Mouse (Mus musculus): ENCODE data around the gene Gm47985. TPM values are rescaled to one million over a fixed set of nuclear protein-coding genes. Genes with fewer than 3 reads are reported as not detected.

Gene Gm47985
- total and polyA plus RNA-seq, 3 experiments = not detected

- H3K4me2 ChIP-seq (ENCODE audit: insufficient read depth, low read depth, poor library complexity, severe bottlenecking) = peak overlapping the region; percentile 53
- peaks cover 0 to 26% of the 10 kb centered on the region in 2 experiments; a peak in 3 of 4 replicates for H3K4me1 ChIP-seq (ENCODE audit: control insufficient read depth in 1 of 2, insufficient read depth in 2 of 2)
- peak overlapping the region; percentile 10 for H3K9ac ChIP-seq (ENCODE audit: insufficient read depth, low read depth)
- peak; percentile 51 for DNase-seq (ENCODE audit: extremely low read depth)
- H3K79me2 ChIP-seq (replicated peaks; ENCODE audit: control insufficient read depth, extremely low read depth, insufficient read depth, poor library complexity, severe bottlenecking) = no peaks in the 10 kb centered on the region
- in situ Hi-C loops (cut with MboI; ENCODE audit: low pct_ligation_motif_present, low pct_unique_long_range_greater_than_20kb, low sequenced_read_pairs) (no loop called here), dilution Hi-C loops (cut with MboI; ENCODE audit: extremely low pct_ligation_motif_present, extremely low pct_unique_long_range_greater_than_20kb, low sequenced_read_pairs) (no loop called here)
- no peaks in the 10 kb centered on the region for H3K36me3 ChIP-seq (replicated peaks in 1 of 2; ENCODE audit: control insufficient read depth in 1 of 2, insufficient read depth in 1 of 2, low read length in 1 of 2)
- H3K27me3 ChIP-seq (replicated peaks) = no peaks in the 10 kb centered on the region
- H3K4me3 ChIP-seq (replicated peaks in 1 of 3; ENCODE audit: low read depth in 2 of 3, low read length in 2 of 3, poor library complexity in 1 of 3) = peak overlapping the region; percentile 21 to 41 (median 37)
- no peak overlapping the region; the same call in 1 of the 2 replicates for H3K27ac ChIP-seq (ENCODE audit: insufficient read depth, low read depth)
- no peaks in the 10 kb centered on the region for H3K9me3 ChIP-seq (replicated peaks; ENCODE audit: low read length)
- TF ChIP-seq IRF4 (IDR thresholded peaks at IDR 0.05; ENCODE audit: low read depth, low read length) (peak; percentile 18; the same call in 1 of the 2 replicates), USF1 (IDR thresholded peaks at IDR 0.05; ENCODE audit: low read depth, low read length) (no peak), MYC (IDR thresholded peaks at IDR 0.05; ENCODE audit: low read depth, low read length) (no peak), HCFC1 (IDR thresholded peaks at IDR 0.05; ENCODE audit: low read depth, low read length) (peak; percentile 54), MXI1 (IDR thresholded peaks at IDR 0.05; ENCODE audit: low read depth, low read length) (peak; percentile 67; the same call in 1 of the 2 replicates), RAD21 (IDR thresholded peaks at IDR 0.05; ENCODE audit: low read depth, low read length) (no peak; the same call in 1 of the 2 replicates), SMC3 (IDR thresholded peaks at IDR 0.05; ENCODE audit: low read depth, low read length) (no peak), NRF1 (IDR thresholded peaks at IDR 0.05; ENCODE audit: low read depth, low read length) (no peak), MAFK (IDR thresholded peaks at IDR 0.05; ENCODE audit: insufficient replicate concordance, low read length) (peak; percentile 88), PAX5 (IDR thresholded peaks at IDR 0.05; ENCODE audit: low read length) (no peak), ZMIZ1 (IDR thresholded peaks at IDR 0.05; ENCODE audit: low read depth, low read length) (no peak), JUN (IDR thresholded peaks at IDR 0.05; ENCODE audit: insufficient read depth, low read depth, low read length) (no peak), EP300 (IDR thresholded peaks at IDR 0.05; ENCODE audit: low read length) (0 out of 2 replicates have a peak, but pooled peaks have one; percentile 41), UBTF (IDR thresholded peaks at IDR 0.05; ENCODE audit: low read depth, low read length) (no peak), CHD1 (IDR thresholded peaks at IDR 0.05; ENCODE audit: low read depth, low read length) (no peak), CHD2 (IDR thresholded peaks at IDR 0.05; ENCODE audit: low read length) (no peak), E2F4 (IDR thresholded peaks at IDR 0.05; ENCODE audit: insufficient replicate concordance, low read depth, low read length) (peak; percentile 47; the same call in 1 of the 2 replicates), ZKSCAN1 (IDR thresholded peaks at IDR 0.05; ENCODE audit: borderline replicate concordance, low read depth, low read length) (no peak), ETS1 (conservative IDR thresholded peaks at IDR 0.05; ENCODE audit: low read depth, low read length) (peak; percentile 35; the same call in 1 of the 2 replicates), MEF2A (IDR thresholded peaks at IDR 0.05; ENCODE audit: borderline replicate concordance, low read depth, low read length) (peak; percentile 73; the same call in 1 of the 2 replicates), POLR2AphosphoS2 (IDR thresholded peaks at IDR 0.05; ENCODE audit: low read depth, low read length) (no peak), TCF12 (IDR thresholded peaks at IDR 0.05; ENCODE audit: low read depth, low read length) (peak; percentile 51; the same call in 1 of the 2 replicates), ELF1 (IDR thresholded peaks at IDR 0.05; ENCODE audit: low read depth, low read length) (no peak; the same call in 1 of the 2 replicates), GABPA (IDR thresholded peaks at IDR 0.05; ENCODE audit: insufficient replicate concordance, low read depth, low read length) (no peak), BHLHE40 (IDR thresholded peaks at IDR 0.05; ENCODE audit: low read depth, low read length) (peak; percentile 30; the same call in 1 of the 2 replicates), RCOR1 (conservative IDR thresholded peaks at IDR 0.05; ENCODE audit: low read depth, low read length) (0 out of 2 replicates have a peak, but pooled peaks have one; percentile 82), SIN3A (IDR thresholded peaks at IDR 0.05; ENCODE audit: low read length) (peak; percentile 92), POLR2A (IDR thresholded peaks at IDR 0.05; ENCODE audit: low read depth, low read length) (peak; percentile 22; the same call in 1 of the 2 replicates), JUND (conservative IDR thresholded peaks at IDR 0.05; ENCODE audit: low read depth, low read length) (peak; percentile 54), TBP (conservative IDR thresholded peaks at IDR 0.05; ENCODE audit: low read depth, low read length) (peak; percentile 79), ZC3H11A (IDR thresholded peaks at IDR 0.05; ENCODE audit: low read depth, low read length) (no peak), CTCF (conservative IDR thresholded peaks at IDR 0.05 in 1 of 2, IDR thresholded peaks at IDR 0.05 in 1 of 2; ENCODE audit: low read depth in 2 of 2, low read length in 2 of 2) (no peak), MAZ (IDR thresholded peaks at IDR 0.05; ENCODE audit: low read depth, low read length) (peak; percentile 52; the same call in 1 of the 2 replicates), USF2 (conservative IDR thresholded peaks at IDR 0.05; ENCODE audit: low read depth, low read length) (no peak), MAX (IDR thresholded peaks at IDR 0.05; ENCODE audit: low read length) (peak; percentile 64; the same call in 1 of the 2 replicates), KAT2A (IDR thresholded peaks at IDR 0.05; ENCODE audit: insufficient replicate concordance, low read length) (no peak), ZNF384 (IDR thresholded peaks at IDR 0.05; ENCODE audit: low read depth, low read length) (0 out of 2 replicates have a peak, but pooled peaks have one; percentile 14)
Observed at GRCm38 (mm10) chr1:151177030-151177936, 5.1 kb upstream of the Gm47985 start.
